Mouse (Mus musculus) left cerebral cortex, postnatal 25 days (tissue): Measurements from ENCODE around the gene Phactr3. TPM values are rescaled to one million over a fixed set of nuclear protein-coding genes. Genes with fewer than 3 reads are reported as not detected.
A peak's percentile ranks its signal among the peaks of the same experiment; 100 is the strongest.

Experiments
- DNase-seq, 2 experiments: peaks; one replicate each; pipeline ENCODE4 v3.0.0; 2022; ENCODE audit warnings: low spot score in 2 of 2, mixed read lengths in 1 of 2
- intact Hi-C: fragments of 180-260 bp; cut with DNase I; formaldehyde crosslinking; loops from one replicate; pipeline ENCODE4 v1.15.1; 2025
- total RNA-seq, 2 experiments: library from RNA; stranded (reverse); gene quantifications; 2 replicates each; pipeline ENCODE4 v1.2.3; 2021

Gene Phactr3
- total RNA-seq, 2 experiments from 2014 or later: 158 TPM

DNA sequence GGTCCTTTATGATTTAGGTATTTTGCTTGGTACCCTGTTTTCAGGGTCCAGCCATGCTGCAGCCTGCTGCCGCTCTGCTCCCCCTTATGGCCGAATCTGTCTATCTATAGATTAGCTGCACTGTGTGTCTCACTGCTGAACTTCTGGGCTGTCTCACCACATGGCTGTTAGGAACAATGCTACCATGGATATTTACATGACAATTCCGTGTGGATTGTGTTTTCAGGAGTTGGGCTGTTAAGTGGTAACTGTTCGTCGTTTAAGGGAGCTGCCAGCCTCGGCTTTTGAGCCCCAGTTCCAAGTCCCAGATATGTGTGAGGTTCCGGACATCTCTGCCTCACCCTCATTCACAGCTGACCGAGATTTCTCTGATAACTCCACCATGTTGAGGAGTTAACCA, 122.1 kb downstream of the Phactr3 start:
- intact Hi-C loops: no loop called here
- no peak for DNase-seq

DNA sequence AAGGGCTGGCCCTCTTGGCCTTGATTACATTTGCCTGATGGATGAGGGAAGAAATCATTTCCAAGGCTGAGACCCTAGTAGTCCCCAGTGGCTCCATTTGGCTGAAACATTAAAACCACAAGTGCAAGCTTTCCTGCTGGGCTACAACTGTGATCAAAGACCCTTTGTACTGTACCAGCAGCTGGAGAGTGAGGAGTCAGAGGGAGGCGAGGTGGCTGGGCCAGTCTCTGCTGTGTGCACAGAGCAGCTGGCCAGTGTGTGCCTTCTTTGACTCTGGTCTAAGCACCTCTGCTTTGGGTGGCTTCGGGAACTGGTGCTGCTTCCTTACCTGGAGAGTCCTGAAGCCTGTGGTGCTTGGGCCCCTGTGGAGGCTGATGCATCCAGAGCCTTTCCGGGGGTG, 122.6 kb downstream of the Phactr3 start:
- DNase-seq: peak in 1 of 2 experiments; percentile 25
- intact Hi-C loops: no loop called here

DNA sequence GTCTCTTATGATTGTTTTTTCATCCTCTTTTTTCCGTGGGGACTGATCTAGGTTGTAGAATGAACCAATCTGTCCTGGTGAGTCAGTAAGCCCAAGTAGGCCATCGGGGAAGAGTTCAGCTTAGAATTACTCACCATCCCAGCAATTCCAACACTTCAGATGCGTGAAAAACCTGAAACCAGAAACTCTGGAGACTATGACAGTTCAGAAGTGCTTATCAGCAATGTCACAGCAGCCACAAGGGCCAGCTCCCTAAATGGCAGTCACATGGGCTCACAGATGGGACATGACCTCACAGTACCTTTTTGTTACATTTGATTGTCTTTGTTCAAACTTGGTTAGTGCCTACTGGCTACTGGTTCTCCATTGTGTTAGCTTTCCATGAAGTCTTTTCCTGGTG, 124.2 kb downstream of the Phactr3 start:
- peak in 1 of 2 experiments; percentile 40 for DNase-seq
- intact Hi-C loops: no loop called here

DNA sequence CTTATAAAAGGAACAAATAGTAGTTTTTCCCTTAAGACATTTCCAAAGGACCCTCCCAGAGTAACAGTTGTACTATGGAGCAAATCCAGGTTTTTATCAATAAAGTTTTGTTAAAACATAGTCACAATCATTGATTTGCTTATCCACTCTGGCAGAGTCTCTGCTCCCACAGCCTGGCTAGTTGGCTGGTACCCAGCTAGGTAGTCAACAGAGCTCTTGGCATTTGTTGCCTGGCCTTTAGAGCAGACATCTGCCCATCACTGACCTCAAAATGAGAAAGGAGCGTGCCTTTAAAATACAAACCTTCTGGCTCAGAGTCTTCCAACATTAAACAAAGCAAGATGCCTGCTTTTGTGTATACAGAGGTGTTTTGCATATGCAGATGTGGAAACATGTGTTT, 126.1 kb downstream of the Phactr3 start:
- no peak for DNase-seq
- intact Hi-C loops: no loop called here

DNA sequence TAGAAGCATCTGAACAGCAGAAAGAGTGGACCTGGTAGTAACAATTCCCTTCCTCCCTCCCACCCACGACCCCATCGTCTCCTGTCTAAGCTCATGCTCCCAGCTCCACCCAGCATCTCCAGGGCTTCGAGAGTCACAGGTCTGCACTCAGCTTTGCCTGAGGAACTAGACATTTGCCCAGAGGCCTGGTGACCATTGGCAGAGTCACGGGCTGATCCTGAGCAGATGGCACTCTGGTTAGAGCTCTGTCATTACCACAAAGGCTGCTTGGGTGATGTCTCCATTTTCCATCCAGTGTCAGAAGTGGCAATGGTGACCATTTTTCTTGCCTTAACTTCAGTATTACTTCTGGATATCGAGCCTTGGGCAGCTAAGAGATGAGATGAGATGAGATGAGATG, 127.1 kb downstream of the Phactr3 start:
- intact Hi-C loops: no loop called here
- DNase-seq: no peak

DNA sequence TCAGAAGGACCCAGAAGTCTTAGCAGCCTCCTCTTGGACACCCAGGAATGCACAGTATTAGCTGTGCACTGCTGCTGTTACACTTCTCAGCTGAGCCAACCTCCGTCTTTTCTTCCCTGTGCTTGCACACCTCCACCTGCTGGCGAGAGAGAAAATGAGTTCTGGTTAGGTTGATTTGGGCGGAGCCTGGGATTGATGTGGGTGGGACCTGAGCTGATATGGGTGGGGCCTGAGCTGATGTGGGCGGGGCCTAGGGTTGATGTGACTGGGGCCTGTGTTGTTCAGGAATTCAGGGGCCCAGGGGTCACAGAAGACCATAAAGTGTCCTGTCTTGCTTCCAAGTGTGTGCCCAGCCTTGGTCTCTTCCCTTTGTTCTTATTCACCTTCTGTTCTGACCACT, 128.0 kb downstream of the Phactr3 start:
- intact Hi-C loops: no loop called here

DNA sequence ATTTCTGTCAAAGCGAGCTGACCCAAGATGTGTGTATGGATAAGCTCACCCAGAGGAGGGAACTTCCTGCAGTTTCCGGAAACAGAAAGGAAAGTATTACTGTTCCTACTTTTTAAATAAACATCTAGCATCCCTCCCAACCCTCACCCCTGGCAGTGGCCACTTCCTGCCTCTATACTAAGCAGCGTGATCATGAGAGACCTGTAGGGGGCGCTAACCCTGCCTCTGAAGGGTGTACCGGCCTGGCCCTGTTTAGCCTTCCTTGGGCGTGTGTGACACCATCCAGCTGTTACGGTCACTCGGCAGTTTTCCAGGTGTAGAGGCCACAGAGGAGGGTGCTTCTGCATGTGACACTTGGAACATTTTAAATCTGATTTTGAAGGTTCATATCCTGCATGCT, 128.5 kb downstream of the Phactr3 start:
- intact Hi-C loops: no loop called here
- no peak for DNase-seq

More for the DNA sequence above, 128.0 kb downstream of the Phactr3 start:
- DNase-seq: peak in 1 of 2 experiments; percentile 23

DNA sequence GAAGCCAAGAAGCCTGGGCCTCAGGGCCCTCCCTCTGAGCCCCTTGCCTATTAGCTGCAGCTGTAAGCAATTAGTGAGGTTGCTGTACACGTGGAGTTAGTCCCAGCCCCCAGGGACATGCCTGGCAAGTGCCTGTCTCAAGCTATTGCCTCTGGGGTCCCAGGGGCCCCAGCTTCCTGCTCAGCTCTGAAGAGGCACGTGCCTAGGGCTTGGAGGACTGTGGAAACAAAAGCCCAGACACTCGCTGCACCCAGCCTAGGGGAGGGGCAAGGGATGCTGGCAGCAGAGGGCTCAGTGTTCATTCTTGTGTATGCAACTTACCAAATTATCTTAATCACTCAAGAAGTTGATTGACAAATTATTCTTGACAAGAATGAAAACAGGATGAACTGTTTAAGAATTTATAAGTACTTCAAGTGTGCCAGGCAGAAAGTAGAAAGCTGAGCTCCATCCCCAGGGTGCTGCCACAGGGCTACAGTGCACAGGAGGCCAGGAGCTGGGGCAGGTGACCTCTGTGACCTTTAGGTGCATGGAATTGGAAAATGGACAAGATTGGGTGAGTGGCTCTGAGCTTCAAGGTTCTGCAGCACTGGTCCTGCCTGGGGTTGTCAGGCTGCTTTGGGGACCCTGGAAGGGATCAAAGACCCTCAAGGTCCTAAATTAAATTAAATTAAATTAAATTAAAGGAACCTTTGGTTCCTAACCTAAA, 138.5 kb downstream of the Phactr3 start:
- no peak for DNase-seq
- intact Hi-C loops: no loop called here

DNA sequence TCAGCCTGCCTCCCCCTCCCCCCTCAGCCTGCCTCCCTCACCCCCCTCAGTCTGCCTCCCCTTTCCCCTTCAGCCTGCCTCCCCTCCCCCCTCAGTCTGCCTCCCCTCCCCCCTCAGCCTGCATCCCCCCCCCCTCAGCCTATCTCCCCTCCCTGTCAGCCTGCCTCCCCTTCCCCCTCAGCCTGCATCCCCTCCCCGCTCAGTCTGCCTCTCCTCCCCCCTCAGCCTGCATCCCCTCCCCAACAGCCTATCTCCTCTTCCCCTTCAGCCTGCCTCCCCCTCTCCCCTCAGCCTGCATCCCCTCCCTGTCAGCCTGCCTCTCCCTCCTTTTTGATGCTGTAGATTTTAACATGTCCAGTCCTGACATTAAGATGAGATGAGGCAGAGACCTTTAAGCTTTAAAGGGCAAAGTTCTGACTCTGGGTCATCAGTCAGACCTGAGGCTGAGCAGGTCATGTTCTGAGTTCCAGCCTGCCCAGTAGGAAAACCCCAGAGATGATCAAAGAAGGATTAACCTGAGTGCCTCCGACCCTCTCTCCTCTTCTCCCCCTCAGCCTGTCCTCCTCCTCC, 139.3 kb downstream of the Phactr3 start:
- no peak for DNase-seq

DNA sequence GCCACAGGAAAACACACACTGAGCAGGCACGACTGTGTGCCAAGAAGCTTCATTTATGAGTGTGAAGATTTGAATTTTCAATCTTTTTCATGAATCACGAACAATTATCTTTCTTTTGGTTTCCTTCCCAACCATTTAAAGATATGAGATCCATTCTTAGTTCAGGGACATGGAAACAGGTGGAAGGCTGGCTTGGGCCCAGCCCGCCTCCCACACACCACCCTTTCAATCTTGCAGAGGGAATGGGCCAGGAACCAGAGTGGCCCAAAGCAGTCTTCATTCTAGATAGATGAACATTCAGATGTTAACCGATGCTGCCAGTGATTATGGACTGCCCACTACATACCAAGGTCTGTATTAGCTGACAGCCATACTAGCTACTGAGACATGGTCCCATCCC, 144.3 kb downstream of the Phactr3 start:
- intact Hi-C loops: loop anchor here (5.0 kb wide), 1 partner anchor 61 kb away; no protein-coding TSS in a partner anchor
- DNase-seq: peak in 1 of 2 experiments; percentile 73

More for the DNA sequence above, 139.3 kb downstream of the Phactr3 start:
- intact Hi-C loops: no loop called here

DNA sequence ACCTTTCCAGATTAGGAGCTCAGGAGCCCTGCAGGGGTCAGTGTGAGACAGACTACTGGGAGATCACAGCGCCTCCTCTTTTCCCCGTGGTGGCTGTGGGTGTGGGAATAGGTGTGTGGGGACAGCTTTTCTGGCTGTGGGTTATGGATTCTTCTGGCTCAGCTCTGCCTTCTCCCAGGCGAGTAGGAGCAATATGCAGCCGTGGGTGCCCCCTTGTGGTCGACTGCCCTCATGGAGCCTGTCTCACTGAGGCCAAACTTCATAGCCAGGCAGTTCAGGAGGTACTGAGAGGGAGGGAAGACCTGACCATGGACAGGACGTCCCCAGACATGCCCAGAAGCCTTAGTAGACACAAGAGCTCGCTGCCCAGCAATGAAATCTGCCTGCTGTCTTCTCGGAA, 145.6 kb downstream of the Phactr3 start:
- intact Hi-C loops: loop anchor here (1.0 to 5.0 kb wide), 2 partner anchors 62 to 127 kb away; no protein-coding TSS in a partner anchor
- peak; percentile 86 to 95 for DNase-seq

DNA sequence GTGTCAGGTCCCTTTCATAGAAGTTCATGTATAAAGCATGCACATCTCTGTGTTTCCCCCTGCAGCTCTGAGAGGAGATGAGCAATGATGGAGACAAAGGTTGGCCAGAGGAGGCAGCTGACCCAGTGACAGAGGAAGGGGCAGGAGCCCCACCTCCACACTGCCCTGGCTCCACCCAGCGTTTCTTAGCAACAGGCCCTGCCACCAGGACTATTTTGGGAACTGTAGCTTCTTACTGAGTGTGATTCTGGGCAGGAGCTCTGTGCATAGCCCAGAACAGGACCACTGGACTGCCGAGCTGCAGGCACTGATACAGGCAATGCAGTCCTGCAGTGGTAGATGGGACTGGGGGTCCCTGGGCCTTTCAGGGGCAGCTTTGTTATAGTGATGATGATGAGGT, 146.7 kb downstream of the Phactr3 start:
- intact Hi-C loops: no loop called here
- peak; percentile 49 to 76 for DNase-seq

DNA sequence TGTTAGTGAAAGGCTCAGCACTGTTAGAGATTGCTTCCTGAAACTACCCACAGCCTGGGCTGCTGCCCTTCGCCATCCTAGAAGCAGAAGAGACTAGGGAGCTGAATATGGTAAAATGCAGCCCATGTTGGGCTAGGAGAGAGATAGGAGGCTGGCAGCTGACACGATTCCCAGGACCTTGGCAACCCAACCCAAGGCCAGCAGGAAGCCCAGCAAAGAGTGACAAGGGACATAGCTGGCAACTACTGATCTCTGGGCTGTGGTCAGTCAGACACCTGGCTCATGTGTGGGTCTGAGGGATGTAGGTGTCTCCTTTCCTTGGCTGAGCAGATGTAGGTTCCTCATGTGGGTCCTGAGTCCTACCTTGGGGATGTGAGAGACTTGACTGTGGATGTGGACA, 152.0 kb downstream of the Phactr3 start:
- no peak for DNase-seq
- intact Hi-C loops: no loop called here

DNA sequence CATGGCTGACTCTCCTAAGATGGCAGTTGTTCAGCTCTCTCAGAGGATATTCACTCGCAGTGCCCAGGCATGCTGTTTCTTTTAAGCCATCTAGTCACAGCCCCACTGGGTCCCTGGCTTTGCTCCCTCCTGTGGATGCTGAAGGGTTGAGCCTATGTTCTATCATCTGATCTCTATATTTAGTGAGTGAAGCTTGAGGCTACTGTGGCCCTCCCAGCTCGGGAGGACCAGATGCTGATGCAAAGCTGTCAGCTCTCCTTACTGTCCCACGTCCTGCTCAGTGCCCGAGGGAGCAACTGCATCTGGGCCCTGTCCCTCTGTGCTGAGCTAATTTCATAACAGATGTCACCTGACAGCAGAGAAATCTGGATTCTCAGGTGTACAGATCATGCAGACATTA, 153.6 kb downstream of the Phactr3 start:
- peak in 1 of 2 experiments; percentile 24 for DNase-seq
- intact Hi-C loops: no loop called here

DNA sequence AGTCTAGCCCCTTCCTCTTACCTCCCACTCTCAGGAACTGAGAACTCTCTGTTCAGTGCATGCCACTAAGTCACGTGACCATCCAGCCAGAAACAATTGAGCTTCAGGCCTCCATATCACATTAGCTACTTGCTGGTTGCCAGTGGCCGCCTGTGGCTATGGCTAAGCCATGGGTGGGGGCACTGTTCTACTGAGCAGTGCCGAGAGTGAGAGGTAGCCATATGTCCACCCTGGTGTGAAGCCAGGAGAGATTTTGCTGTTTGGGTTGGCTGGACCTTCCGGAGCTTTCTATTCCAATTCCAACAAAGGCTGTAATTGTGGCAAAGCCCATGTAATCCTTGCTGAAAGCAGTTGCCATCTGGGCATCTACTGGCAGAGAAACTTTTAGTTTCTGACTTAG, 155.4 kb downstream of the Phactr3 start:
- DNase-seq: no peak
- intact Hi-C loops: no loop called here

DNA sequence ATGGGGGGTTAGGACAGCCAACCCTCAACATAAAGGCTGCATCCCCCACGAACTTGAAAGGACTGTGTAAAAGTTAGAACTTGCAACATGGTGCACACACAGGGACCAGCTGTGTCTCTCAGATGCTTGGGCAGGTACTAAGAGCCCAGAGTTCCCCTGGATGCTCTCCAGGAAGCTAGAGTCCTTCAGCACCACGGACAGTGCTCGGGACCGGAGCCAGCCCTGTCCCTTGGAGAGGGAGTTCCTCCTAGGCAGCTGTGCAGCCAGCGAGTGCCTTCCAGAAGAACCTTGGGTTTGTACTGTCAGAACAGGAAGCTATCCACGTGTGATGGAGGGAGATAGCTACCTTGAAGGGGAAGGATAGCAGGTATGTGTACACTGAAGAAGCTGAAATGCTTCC, 158.4 kb downstream of the Phactr3 start:
- no peak for DNase-seq
- intact Hi-C loops: no loop called here

DNA sequence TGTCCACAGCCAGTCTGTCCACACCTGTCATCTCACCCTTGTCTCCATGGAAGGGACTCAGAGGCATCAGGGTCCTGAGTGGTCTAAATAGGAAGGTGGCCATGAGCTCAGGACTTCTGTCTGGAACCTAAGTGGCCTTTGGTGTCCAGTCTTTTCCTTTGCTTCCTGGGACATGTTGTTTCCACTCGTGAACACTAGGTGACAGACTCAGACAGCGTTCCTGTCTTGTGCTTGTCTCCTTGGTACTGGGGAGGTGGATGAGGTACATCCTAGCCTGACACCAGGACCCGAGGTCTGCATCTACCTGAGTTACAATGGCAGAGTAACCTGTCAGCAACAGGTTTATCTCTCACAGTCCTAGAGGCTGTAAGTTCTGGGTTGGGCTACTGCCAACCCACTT, 162.4 kb downstream of the Phactr3 start:
- DNase-seq: no peak
- intact Hi-C loops: no loop called here

DNA sequence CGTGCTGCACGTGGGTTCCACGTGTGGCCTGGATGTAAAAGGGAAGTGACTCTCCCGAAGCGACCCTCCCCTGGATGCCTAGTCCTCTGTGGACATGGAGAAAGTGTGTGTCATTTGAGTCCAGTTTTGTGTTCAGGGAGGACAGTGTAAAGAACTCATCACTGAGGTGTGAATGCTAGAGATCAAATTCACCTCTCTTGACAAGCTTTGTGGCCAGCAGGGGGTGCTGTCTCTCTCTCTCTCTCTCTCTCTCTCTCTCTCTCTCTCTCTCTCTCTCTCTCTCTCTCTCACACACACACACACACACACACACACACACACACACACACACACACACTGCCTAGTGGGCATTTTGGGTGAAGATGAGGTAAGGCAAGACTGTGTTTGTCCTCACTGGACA, 168.5 kb downstream of the Phactr3 start:
- DNase-seq: peak; percentile 59 to 70
- intact Hi-C loops: loop anchor here (2.0 kb wide), 1 partner anchor 52 kb away; no protein-coding TSS in a partner anchor

DNA sequence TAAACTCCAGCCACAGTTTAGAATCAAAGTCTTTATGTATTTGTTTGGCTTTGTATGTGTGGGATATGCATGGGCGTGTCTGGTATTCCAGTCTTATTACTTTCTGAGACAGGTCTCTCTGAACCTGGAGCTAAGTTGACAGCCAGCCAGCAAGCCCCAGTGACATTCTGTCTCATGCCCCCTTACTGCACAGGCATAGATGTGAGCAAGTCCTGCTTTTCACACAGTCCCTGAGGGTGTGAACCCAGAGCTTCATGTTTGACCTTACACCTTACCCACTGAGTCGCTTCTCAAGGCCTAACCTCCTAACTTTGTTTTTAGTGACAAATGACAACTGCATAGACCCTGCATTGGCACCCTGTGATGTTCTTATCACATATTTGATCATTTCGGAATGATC, 169.9 kb downstream of the Phactr3 start:
- no peak for DNase-seq
- intact Hi-C loops: no loop called here

DNA sequence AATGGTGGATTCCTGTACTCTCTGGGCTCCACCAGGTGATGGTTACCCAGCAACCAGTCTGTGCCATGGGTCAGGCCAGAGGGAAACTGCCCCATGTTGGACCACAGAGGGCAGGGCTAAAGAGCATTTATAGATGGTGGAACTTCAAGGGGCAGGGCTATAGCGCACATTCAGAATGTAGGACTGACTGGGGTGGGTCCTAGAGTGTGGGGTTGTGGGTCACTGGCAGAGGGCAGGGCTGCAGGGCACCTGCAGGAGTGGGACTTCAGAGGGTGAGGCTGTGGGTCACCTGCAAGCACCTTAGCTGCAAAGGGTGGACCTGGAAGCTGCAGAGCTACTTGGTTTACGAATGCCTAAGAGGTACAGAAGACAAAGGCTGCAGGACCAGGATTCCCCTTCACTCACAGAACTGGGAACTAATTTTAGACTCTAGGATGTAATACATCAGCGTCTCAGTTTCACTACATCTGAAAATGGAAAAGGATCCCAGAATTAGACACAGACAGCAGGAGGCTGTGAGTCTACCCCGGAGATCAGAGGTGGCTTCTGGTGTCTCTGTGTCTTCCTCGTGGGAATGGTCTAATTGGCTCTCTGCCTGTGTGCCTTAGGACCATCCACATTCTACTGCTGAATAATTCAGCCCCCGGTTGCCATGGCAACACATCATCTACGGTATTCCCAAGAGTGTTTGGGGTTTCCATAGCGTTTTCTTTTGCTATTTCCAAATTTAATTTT, 184.8 kb downstream of the Phactr3 start:
- peak; percentile 77 to 83 for DNase-seq
- intact Hi-C loops: loop anchor here (2.0 kb wide), 1 partner anchor 23 kb away; no protein-coding TSS in a partner anchor

DNA sequence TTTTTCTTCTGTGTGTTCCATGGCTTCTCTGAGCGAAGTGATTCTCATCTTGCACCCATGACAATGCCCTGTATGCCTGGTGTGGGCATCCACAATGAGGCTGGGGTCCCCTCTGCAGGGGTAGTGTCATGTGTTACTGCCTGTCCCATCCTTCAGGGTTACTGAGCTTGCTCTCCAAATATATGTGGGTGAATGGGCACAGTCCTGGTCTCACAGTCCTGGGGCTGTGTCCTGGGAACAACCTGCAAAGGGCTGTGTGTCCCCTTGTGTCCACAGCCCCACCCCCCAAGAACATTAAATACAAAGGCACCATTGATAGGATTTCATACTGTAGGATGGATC, 185.4 kb downstream of the Phactr3 start:
- intact Hi-C loops: loop anchor here (2.0 kb wide), 1 partner anchor 23 kb away; no protein-coding TSS in a partner anchor
- no peak for DNase-seq
